Mouse (Mus musculus): ENCODE results near the gene Rassf8. TPM values are rescaled to one million over a fixed set of nuclear protein-coding genes. Genes with fewer than 3 reads are reported as not detected.

Rassf8 gene
- 3.8 TPM in 2 replicates for polyA plus RNA-seq (2014; fragmentation: Nextera tagmentation; extraction: Ambion mirVana)

GRCm38 (mm10) chr6:145746132-145746849, at the start of gene Rassf8:
TSS of gene Rassf8 (plus strand) at chr6:145746748.
- Histone ChIP-seq H3K9ac (ENCODE audit: low read length) (peak within 1 kb of the TSS; percentile 70), H3K4me2 (peak within 1 kb of the TSS; percentile 54), H3K4me3 (ENCODE audit: low read depth, low read length) (peak within 1 kb of the TSS; percentile 58), H3K27ac (ENCODE audit: low read depth, low read length) (peak within 1 kb of the TSS; percentile 37), H3K27me3 (ENCODE audit: control insufficient read depth, insufficient read depth, low read length) (no peaks in the 10 kb centered on the region), H3K9me3 (ENCODE audit: control insufficient read depth, low read length) (no peaks in the 10 kb centered on the region), H3K4me1 (ENCODE audit: control insufficient read depth, insufficient read depth, low read length) (peaks cover 7% of the 10 kb centered on the region; the same call in 1 of the 2 replicates), H3K36me3 (ENCODE audit: control insufficient read depth, insufficient read depth, low read length) (no peaks in the 10 kb centered on the region)
- ATAC-seq (ENCODE audit: low FRiP score) = peak; percentile 96
- WGBS = under 1% methylated on average over 48 of the region's 71 CpGs
- DNase-seq (ENCODE audit: low spot score, missing footprints) = peak; percentile 99

DNA sequence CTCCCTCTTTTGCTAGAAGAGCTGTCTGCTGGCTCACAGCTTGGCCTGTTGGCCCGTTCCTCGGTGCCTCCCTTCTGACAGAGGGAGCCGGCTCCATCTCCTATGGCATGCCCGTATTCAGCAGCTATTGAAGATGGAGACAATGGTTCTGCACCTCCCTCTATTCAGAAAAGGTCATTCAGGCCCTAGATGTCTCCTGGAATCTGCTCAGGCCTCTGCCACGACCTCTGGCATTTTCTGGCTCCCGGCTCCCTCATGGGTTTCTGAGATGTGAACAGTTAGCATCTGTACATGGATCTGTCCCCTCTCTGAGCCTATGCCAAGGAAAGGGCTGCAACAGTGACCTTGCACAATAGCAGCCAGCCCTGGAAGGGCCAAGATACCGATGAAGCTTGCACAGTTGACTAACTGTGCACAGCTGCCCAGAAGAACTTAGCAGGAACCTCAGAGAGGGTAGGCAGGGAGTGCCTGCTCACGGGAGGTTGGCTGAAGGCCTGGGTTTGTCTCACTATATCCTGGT, 45.5 kb upstream of the Rassf8 start:
- DNase-seq (ENCODE audit: low spot score, missing footprints) (peak; percentile 79), ATAC-seq (ENCODE audit: low FRiP score) (no peak)
- Histone ChIP-seq H3K4me2 (no peak overlapping the region), H3K27ac (ENCODE audit: low read depth, low read length) (no peak overlapping the region), H3K4me3 (ENCODE audit: low read depth, low read length) (no peak overlapping the region), H3K36me3 (ENCODE audit: control insufficient read depth, insufficient read depth, low read length) (no peaks in the 10 kb centered on the region), H3K9ac (ENCODE audit: low read length) (no peak overlapping the region), H3K4me1 (ENCODE audit: control insufficient read depth, insufficient read depth, low read length) (no peaks in the 10 kb centered on the region), H3K27me3 (ENCODE audit: control insufficient read depth, insufficient read depth, low read length) (no peaks in the 10 kb centered on the region), H3K9me3 (ENCODE audit: control insufficient read depth, low read length) (no peaks in the 10 kb centered on the region)
- WGBS = 35% methylated on average over 8 of the region's 8 CpGs

- DNase-seq (ENCODE audit: low spot score, missing footprints) (no peak), ATAC-seq (ENCODE audit: low FRiP score) (no peak)
- 84% methylated on average over 6 of the region's 6 CpGs for WGBS
- no peak overlapping the region for H3K27ac ChIP-seq (ENCODE audit: low read depth, low read length)
- no peaks in the 10 kb centered on the region for H3K27me3 ChIP-seq (ENCODE audit: control insufficient read depth, insufficient read depth, low read length)
- H3K36me3 ChIP-seq (ENCODE audit: control insufficient read depth, insufficient read depth, low read length) = no peaks in the 10 kb centered on the region
- H3K4me3 ChIP-seq (ENCODE audit: low read depth, low read length) = no peak overlapping the region
- no peak overlapping the region for H3K4me2 ChIP-seq
- no peak overlapping the region for H3K9ac ChIP-seq (ENCODE audit: low read length)
- no peaks in the 10 kb centered on the region for H3K9me3 ChIP-seq (ENCODE audit: control insufficient read depth, low read length)
- no peaks in the 10 kb centered on the region for H3K4me1 ChIP-seq (ENCODE audit: control insufficient read depth, insufficient read depth, low read length)
Measured at GRCm38 (mm10) chr6:145703667-145704066, 42.9 kb upstream of the Rassf8 start.

DNA sequence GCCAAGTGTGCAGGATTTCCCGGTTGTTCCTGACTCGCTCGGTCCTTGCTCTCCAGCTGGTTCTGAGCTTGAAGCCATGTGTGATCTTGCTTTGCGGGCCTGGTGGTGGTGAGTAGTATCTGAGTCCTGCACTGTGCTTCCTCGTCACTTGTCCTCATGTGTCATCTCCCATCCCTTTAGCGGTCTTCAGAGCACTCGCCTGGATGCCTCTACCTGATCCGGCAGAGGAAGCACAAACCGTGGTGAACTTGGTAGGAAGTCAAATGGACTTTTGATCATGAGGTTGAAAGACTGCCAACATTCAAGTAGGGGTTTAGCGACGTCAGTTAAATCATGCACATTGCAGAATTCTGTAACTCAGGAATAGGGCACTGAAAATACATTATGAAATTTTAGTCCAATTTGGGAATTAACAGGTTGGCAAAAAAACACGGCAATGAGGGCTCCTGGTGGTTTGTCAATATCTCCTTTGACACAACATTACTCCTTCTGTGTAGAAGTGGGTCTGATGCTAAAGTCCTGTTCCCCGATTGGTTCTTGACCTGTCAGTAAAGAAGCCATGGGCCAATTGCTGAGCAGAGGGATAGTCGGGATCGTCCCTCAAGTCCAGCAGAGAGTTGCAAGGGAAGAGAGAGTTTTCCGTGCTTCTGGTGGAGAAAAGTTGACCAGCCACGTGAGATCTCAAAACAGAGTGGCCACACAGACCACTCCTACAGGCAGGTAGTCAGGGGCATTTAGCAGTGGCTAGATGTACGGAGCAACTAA, 36.4 kb upstream of the Rassf8 start:
- H3K27me3 ChIP-seq (ENCODE audit: control insufficient read depth, insufficient read depth, low read length) = no peaks in the 10 kb centered on the region
- H3K27ac ChIP-seq (ENCODE audit: low read depth, low read length) = no peak overlapping the region
- 92% methylated on average over 18 of the region's 18 CpGs for WGBS
- H3K4me2 ChIP-seq = no peak overlapping the region
- no peak overlapping the region for H3K9ac ChIP-seq (ENCODE audit: low read length)
- H3K9me3 ChIP-seq (ENCODE audit: control insufficient read depth, low read length) = no peaks in the 10 kb centered on the region
- DNase-seq (ENCODE audit: low spot score, missing footprints) = no peak
- H3K36me3 ChIP-seq (ENCODE audit: control insufficient read depth, insufficient read depth, low read length) = no peaks in the 10 kb centered on the region
- H3K4me1 ChIP-seq (ENCODE audit: control insufficient read depth, insufficient read depth, low read length) = peaks cover 7% of the 10 kb centered on the region
- H3K4me3 ChIP-seq (ENCODE audit: low read depth, low read length) = no peak overlapping the region
- ATAC-seq (ENCODE audit: low FRiP score) = no peak

GRCm38 (mm10) chr6:145710797-145711196, 35.8 kb upstream of the Rassf8 start:
- Histone ChIP-seq H3K4me3 (ENCODE audit: low read depth, low read length) (no peak overlapping the region), H3K4me1 (ENCODE audit: control insufficient read depth, insufficient read depth, low read length) (peaks cover 7% of the 10 kb centered on the region), H3K4me2 (no peak overlapping the region), H3K36me3 (ENCODE audit: control insufficient read depth, insufficient read depth, low read length) (no peaks in the 10 kb centered on the region), H3K9me3 (ENCODE audit: control insufficient read depth, low read length) (no peaks in the 10 kb centered on the region), H3K27ac (ENCODE audit: low read depth, low read length) (no peak overlapping the region), H3K27me3 (ENCODE audit: control insufficient read depth, insufficient read depth, low read length) (no peaks in the 10 kb centered on the region), H3K9ac (ENCODE audit: low read length) (no peak overlapping the region)
- 85% methylated on average over 3 of the region's 3 CpGs for WGBS
- no peak for DNase-seq (ENCODE audit: low spot score, missing footprints)
- ATAC-seq (ENCODE audit: low FRiP score) = no peak

DNA sequence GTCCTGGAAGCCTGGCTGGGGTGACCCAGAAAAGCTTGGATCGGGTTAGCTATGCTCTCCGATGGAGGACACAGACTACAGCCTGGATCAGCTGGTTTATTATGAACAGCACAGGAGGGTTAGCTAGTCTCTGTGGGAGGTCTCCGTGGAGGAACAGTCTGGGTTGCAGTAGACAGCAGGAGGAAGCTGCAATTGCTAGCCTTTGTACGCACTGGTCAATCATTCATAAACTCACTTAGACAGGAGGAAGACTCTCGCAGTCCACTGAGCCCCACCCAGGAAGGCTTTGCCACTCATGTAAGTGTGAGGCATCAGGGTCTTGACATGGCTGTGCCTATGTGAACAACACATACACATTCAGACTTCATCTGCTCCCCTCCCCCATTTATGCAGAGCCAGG, 35.2 kb upstream of the Rassf8 start:
- no peaks in the 10 kb centered on the region for H3K9me3 ChIP-seq (ENCODE audit: control insufficient read depth, low read length)
- no peak overlapping the region for H3K4me2 ChIP-seq
- no peaks in the 10 kb centered on the region for H3K27me3 ChIP-seq (ENCODE audit: control insufficient read depth, insufficient read depth, low read length)
- no peaks in the 10 kb centered on the region for H3K36me3 ChIP-seq (ENCODE audit: control insufficient read depth, insufficient read depth, low read length)
- ATAC-seq (ENCODE audit: low FRiP score) = no peak
- no peak overlapping the region for H3K9ac ChIP-seq (ENCODE audit: low read length)
- H3K27ac ChIP-seq (ENCODE audit: low read depth, low read length) = no peak overlapping the region
- no peak overlapping the region for H3K4me3 ChIP-seq (ENCODE audit: low read depth, low read length)
- WGBS = 86% methylated on average over 5 of the region's 5 CpGs
- peaks cover 7% of the 10 kb centered on the region for H3K4me1 ChIP-seq (ENCODE audit: control insufficient read depth, insufficient read depth, low read length)
- DNase-seq (ENCODE audit: low spot score, missing footprints) = no peak

- Histone ChIP-seq H3K9me3 (ENCODE audit: control insufficient read depth, low read length) (no peaks in the 10 kb centered on the region), H3K36me3 (ENCODE audit: control insufficient read depth, insufficient read depth, low read length) (no peaks in the 10 kb centered on the region), H3K27me3 (ENCODE audit: control insufficient read depth, insufficient read depth, low read length) (no peaks in the 10 kb centered on the region), H3K27ac (ENCODE audit: low read depth, low read length) (no peak overlapping the region), H3K9ac (ENCODE audit: low read length) (no peak overlapping the region), H3K4me1 (ENCODE audit: control insufficient read depth, insufficient read depth, low read length) (peaks cover 7% of the 10 kb centered on the region), H3K4me3 (ENCODE audit: low read depth, low read length) (no peak overlapping the region), H3K4me2 (no peak overlapping the region)
- ATAC-seq (ENCODE audit: low FRiP score) (peak; percentile 62; the same call in 1 of the 2 replicates), DNase-seq (ENCODE audit: low spot score, missing footprints) (no peak)
- 36% methylated on average over 8 of the region's 8 CpGs for WGBS
Measured at GRCm38 (mm10) chr6:145713241-145714114, 33.1 kb upstream of the Rassf8 start.

DNA sequence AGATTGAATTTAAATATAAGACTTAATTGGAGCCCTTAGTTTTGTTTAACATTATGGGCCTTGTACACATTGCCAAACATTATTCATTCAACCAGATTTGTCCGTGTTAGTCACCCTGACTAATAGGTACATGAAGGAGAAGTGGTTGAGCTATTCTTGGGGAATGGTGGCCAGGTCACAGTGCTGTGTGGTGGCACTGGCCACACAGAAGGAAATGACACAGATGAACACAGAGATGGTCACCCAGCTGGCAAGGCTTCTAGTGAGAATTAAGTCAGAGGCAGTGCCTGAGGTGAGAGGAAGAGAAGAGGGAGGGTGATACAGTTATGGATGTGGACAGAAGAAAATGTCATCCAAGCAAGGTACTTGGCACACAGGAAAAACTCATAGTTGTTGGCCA, 32.4 kb upstream of the Rassf8 start:
- Histone ChIP-seq H3K36me3 (ENCODE audit: control insufficient read depth, insufficient read depth, low read length) (no peaks in the 10 kb centered on the region), H3K4me3 (ENCODE audit: low read depth, low read length) (no peak overlapping the region), H3K27me3 (ENCODE audit: control insufficient read depth, insufficient read depth, low read length) (no peaks in the 10 kb centered on the region), H3K27ac (ENCODE audit: low read depth, low read length) (no peak overlapping the region), H3K4me1 (ENCODE audit: control insufficient read depth, insufficient read depth, low read length) (peaks cover 7% of the 10 kb centered on the region), H3K9me3 (ENCODE audit: control insufficient read depth, low read length) (no peaks in the 10 kb centered on the region), H3K4me2 (no peak overlapping the region), H3K9ac (ENCODE audit: low read length) (no peak overlapping the region)
- ATAC-seq (ENCODE audit: low FRiP score) (no peak), DNase-seq (ENCODE audit: low spot score, missing footprints) (no peak)
- WGBS = 69% methylated on average over 1 of the region's 1 CpGs
